Mouse (Mus musculus): ENCODE data around the gene Med18.
"Not testable (repeated sequence)": the region's sequence is repeated elsewhere in the genome, so short reads cannot be mapped to it uniquely, and the experiment has no call there.

GRCm38 (mm10) chr4:132482104-132482503 is 18.4 kb upstream of the Med18 start:
- TF ChIP-seq CTCF (IDR thresholded peaks at IDR 0.05; ENCODE audit: borderline replicate concordance, control insufficient read depth, extremely low read depth, insufficient read depth, low read length, poor library complexity); POLR2A (IDR thresholded peaks at IDR 0.05; ENCODE audit: control insufficient read depth, extremely low read depth, insufficient read depth, low read length, poor library complexity): not testable (repeated sequence)

Measured in thymus, adult 2 months (tissue).